Mouse (Mus musculus) adrenal gland (tissue): ENCODE results near the gene Asb17.
"Not testable (repeated sequence)": the region's sequence is repeated elsewhere in the genome, so short reads cannot be mapped to it uniquely, and the experiment has no call there.

ENCODE experiments used
- intact Hi-C: fragments of 180-260 bp; cut with DNase I; formaldehyde crosslinking; loops from one replicate; pipeline ENCODE4 v1.15.1; 2025

Gene Asb17

DNA sequence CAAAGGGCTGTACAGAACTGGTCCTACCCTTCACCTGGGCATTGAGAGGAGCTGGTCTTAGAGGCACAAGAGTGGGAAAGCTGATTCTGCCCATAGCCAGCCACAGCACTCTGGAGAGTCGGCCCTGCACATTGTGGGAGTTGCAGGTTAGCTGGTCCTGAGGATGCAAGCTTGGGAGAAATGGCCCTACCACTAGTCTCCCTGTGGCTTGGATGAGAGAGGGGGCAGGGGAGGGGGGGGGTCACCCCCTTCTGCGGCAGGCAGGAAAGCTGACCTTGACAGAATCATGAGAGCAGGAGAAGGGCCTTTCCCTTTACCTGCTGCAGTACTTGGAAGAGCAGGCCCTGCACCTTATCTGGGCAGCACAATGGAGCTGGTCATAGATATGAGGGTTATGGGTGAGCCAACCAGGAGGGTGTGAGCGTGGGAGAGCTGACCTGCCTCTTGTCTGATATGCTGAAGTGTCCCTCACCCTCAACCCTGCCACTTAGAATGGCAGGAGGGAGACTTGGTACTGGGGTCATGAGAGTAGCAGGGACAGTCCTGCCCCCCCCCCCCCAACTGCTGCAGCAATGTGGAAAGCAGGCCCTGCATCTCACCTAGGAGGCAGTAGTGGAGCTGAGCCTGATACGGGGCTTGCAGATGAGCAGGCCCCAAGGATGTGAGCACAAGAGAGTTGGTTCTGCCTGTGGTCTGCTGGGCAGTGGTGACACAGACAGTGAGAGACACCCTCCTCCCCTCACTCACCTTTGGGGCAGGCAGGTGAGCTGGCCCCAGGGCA is 11.9 kb upstream of the Asb17 start:
- intact Hi-C loops: no loop called here

DNA sequence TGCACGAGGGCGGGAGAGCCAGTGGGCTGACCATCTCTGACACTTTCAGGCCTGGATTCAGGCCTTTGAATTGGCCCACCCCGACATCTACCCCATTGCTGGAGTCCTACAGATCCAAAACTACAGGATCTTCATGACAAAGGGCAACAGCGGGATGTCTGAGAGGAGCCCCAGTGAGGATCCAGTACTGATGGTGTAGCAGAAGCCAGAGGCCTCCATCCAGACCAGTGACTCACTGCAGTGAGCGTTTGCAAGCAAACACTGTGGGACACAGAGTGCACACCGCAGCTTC is 11.4 kb upstream of the Asb17 start:
- intact Hi-C loops: no loop called here

DNA sequence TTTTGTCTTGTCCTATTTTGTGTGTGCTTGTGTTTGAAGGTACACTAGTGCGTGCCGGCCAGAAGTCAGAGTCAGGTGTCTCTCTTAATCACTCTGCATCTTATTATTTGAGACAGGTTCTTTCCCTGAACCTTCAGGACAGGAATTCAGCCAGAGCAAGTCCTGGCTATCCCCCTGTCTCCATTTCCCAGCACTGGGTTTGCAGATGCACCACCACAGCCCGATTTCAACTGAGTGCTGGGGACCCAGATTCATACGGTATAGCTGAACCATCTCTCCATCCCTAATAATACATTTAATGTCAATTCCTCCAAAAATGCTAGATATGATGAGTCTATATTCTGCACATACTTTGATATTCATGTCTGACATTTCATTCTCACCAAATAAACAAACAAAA is 9.9 kb upstream of the Asb17 start:
- intact Hi-C loops: no loop called here

DNA sequence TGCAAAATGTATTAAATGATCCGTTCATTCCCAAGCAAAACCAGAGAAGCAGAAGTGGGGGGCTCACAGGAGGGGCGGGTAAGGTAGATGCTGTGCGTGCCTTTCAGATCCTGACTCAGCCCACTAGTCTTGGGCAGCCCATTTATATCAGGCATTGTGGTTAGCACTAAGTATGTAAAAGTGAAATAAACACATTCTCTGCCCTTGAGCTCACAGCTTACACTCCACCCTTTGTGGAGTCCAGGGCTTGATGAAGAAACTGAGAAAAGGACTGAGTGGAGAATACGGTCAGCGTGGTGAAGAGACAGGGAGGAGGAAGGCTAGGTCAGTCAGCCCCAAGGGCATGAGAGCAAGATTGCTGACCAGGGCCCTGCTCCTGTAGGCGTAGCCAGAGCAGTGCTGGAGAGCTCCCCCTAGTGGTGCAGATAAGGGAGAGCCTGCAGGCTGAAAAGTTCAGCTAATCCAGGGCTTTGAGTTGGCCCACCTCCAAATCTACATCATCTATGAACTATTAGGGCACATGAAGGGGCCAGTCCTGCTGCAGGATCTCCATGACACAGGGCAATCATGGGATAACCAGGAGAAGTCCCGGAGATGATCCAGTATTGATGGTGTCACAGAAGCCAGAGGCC is 8.4 kb upstream of the Asb17 start:
- intact Hi-C loops: no loop called here

DNA sequence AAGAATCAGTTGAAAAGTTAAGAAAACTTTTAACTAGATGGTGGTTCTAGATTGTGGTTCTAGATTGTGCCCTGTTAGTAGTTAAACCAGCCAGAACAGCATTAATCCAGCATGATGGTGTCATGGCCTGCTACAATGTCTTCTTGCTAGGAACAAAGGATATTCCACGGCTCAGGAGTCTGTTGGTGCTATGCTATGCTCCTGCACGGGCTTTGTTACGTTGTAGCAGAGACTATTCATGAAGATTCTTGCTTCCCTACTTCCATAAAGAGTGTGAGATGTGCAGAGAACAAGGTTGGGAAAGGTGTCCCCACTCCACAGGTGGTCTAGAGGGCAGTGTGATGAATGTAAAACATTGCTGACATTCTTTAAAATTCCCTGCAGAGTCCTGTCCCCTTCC is 7.7 kb upstream of the Asb17 start:
- intact Hi-C loops: no loop called here

DNA sequence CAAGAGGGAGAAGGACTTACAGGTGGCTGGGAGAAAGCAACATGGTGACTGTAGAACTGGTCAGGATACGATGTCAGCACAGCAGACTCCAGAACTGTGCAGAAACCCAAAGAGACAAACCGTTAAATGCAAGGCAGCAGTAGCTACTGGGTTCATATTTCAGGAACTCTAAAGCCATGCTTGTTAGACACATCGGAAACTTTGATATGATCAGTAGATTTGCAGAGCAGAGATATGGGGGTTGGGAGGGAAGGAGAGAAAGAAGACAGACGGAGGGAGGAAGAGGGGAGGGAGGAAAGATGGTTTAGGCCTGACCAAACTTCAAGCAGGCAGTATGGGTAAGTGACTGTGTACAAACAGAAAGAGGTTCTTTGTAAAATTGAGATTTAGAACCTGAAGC is 6.4 kb upstream of the Asb17 start:
- intact Hi-C loops: no loop called here

DNA sequence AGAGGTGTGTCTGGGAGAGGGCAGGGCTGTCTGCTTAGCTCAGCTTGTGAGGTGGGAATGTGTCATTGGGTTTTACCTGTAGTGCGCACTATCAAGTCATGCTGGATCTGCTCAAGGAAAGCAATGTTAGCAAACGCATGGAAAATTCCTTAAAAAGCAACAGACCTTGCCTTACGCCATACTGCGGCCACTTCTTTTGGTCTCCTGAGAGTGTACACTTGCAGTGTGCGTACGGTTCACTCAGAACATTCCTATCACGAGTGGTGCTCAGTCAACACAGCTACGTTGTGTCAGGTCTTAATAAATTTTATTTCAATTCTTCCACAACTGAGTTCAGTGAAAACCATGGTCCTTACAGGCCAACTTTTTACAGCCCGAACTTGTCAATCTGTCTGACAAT is 748 bp downstream of the Asb17 start:
- intact Hi-C loops: no loop called here

DNA sequence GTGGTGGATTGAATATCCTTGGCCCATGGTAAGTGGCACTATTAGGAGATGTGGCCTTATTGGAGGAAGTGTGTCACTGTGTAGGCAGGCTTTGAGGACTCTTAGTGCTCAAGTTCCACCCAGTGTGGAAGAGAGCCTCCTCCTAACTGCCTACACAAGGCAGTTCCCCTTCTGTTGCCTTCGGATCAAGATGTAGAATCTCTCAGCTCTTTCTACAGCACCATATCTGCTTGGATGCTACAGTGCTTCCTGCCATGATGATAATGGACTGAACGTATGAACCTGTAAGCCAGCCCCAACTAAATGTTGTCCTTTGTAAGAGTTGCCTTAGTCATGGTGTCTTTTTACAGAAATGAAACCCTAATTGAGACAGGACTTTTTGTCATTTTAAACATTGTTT is 1.5 kb downstream of the Asb17 start:
- intact Hi-C loops: no loop called here

DNA sequence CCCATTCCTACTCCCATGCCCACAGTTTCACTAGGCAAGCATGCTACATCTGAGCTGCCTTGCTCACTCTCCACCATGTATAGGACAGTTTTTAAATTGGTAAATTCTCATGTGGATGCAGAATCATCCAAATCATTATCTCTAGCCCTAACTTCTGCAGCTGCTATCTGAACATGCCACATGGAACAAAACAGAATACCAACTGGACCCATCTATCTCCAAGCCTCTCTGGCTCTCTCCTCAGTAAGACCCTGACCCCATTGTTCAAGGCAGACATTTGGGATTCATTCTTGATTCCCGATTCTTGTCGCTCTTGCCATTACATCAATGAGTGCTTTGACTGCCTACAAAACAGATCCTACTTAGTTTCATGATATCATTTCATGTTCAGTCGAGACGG is 2.1 kb downstream of the Asb17 start:
- intact Hi-C loops: no loop called here

DNA sequence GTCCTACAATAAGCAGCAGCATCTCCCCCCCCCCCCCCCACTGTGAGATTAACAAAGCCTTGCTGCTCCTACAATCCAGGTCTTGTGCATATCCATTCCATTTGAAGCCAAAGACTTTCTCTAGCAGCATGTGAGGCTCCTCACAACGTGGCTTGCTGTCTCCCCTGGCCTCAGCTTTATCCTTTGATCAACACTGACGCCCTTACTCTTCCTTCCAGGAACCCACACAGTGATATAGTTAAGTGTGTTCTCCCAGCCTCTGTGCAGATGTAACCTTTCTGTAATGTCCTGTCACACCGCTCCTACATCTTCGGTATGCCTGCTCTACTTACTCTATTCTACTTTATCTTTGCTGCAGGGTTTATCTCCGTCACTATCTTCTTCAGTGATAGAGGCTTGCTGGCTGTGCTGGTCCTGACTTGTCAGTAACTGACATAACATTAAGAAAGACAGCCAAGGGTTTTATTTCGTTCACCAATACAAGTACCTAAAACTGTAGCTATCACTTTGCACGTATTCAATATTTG is 3.3 kb downstream of the Asb17 start:
- intact Hi-C loops: no loop called here

DNA sequence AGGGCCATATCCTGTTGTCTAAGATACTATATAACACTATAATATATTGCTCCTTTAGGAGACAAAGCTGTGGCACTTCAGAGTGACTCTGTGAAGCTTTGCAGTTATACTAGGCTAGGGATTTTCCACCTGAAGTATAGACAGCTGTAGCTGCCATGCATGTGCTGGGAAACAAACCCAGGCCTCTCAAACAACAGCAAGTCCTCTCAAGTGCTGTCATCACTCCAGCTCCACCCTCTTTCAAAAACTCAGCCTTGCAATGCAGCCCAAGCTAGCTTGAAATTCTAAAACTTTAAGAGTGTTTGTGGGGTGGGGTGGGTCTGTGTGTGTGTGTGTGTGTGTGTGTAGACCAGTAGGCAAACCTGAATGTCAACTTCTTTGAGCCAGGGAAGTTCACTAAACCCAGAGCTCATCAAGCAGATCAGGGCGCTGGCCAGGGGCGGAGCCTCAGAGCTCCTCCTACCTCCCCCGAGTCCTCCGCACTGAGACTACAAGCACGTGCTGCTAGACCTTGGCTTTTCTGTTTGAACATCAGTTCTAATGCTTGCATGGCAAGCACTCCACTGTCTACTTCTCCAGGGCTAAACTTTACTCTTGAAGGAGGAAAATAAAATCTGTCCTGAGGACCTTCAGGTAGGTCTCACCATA is 5.5 kb downstream of the Asb17 start:
- intact Hi-C loops: no loop called here

DNA sequence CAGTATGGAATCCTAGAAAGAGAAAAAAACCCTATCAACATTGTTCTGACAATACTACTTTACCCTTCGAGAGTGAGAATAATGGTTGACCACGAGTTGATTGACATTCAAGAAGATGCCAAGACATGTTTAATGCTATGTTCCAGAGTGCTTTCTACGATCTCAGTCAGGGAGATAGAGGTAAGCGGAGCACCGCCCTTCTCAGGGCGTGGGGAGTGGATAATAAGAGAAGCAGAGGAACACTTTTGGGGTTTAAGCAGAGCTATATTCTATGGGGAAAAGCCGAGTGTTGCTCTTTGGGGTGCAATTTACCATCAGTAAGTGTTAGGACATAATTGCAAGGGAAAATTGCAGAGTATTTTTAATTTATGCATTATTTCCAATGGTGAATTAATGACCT is 6.8 kb downstream of the Asb17 start:
- intact Hi-C loops: no loop called here

DNA sequence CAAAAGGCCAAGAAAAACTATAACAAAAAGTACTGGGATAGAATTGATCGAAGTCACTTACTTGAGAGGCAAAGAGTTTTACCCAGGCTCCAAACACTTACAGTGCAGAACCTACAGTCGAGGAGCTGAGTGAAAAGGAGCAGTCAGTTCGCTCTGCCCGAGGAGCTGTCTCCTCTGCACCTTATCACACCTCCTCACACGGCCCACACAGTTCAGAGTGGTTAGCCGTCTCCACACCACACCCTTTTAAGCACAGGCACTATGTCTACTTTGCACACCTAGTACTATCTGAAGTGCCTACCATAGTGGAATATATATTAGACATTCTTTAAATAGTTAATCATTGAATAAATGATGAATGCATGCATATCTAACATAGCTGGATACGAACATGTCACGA is 8.3 kb downstream of the Asb17 start:
- intact Hi-C loops: no loop called here

DNA sequence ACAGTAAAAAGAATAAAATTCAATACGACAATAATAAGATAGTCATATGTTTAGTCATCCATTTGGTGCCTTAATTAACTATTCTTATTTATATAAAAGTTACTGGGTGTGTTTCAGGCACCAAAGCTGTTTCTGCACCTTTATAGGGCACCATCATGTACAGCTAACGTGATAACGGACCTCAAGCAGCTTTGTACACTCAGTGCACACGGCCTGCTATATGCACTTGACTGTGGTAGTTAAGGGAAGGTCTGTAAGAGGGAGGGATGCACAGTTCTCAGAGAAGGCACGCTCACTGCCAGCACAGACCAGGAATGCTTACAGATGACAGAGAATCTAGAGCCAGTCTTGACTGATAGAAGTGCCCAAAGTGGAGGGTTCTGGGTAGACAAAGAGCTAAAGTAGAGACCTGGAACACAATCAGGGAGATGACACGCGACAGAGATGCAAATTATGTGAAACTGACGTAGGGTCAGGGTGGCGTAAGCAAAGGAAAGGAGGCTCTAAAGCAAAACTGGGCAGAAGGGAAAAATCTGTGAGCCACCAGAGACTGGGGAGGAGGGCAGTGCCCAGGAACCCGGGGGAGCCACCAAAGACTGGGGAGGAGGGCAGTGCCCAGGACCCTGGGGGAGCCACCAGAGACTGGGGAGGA is 14.5 kb downstream of the Asb17 start:
- intact Hi-C loops: no loop called here

DNA sequence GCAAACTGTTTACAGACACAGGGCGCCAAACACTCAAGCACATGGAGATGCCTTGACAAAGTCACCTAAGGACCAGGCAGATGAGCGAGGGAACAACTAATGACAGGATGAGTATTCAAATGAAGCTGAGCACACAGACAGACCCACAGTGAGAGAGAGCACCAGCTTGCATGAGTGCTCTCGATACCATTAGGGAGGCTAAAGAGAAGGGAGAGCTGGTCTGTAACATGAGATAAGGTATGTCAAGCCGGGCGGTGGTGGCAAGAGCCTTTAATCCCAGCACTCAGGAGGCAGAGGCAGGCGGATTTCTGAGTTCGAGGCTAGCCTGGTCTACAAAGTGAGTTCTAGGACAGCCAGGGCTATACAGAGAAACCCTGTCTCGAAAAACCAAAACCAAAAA is 16.4 kb downstream of the Asb17 start:
- intact Hi-C loops: not testable (repeated sequence)

DNA sequence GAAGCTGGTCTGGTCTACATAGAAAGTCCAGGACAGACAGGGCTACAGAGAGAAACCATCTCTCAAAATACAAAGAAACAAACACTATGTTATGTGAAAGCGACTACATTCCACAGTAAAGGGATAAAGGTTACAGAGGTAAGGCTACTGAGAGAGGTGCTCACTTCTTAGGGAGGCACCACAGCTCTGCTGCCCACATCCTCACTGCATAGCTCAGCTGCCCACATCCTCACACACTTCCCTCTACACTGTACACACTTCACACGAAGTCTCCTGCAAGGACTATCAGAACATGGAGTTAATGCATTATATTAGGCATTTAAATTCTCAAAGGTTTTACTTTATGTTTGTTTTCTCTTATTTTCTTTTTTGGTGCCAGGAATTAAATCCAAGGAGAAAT is 19.8 kb downstream of the Asb17 start:
- intact Hi-C loops: no loop called here

DNA sequence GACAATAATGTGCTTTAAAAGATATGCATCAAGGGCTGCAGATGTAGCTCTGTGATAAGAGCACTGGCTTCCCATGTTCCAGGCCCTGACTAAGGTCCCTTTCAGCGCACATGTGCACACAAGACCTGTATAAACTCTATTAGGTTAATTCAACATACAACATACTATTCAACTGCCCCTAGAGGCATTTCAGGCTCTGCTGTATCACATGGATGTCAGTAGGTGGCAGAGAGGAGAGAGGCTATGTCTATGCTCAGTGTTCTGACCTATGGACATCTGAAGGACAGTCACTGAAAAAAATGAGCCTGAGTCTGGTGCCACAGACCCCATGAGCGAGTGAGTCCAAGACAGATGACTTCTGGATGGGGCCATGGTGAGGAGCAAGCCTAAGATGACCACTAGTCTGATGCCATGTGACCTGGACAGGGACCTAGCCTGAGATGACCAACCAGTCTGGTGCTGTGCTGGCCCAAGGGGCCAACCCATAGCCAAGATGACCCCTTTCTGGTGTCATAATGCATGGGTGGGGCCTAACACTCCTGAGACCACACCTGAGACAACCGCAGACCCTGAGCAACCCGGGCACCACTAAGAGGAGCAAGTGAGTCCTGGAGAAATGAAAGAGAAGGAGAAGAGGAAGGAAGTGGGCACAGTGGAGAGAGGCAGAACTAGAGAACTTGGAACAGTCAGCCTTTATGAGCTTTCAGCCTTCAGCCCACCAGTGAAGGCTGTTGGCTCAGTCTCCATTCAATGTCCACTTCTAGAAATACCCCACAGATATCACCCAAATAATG is 20.8 kb downstream of the Asb17 start:
- intact Hi-C loops: no loop called here

DNA sequence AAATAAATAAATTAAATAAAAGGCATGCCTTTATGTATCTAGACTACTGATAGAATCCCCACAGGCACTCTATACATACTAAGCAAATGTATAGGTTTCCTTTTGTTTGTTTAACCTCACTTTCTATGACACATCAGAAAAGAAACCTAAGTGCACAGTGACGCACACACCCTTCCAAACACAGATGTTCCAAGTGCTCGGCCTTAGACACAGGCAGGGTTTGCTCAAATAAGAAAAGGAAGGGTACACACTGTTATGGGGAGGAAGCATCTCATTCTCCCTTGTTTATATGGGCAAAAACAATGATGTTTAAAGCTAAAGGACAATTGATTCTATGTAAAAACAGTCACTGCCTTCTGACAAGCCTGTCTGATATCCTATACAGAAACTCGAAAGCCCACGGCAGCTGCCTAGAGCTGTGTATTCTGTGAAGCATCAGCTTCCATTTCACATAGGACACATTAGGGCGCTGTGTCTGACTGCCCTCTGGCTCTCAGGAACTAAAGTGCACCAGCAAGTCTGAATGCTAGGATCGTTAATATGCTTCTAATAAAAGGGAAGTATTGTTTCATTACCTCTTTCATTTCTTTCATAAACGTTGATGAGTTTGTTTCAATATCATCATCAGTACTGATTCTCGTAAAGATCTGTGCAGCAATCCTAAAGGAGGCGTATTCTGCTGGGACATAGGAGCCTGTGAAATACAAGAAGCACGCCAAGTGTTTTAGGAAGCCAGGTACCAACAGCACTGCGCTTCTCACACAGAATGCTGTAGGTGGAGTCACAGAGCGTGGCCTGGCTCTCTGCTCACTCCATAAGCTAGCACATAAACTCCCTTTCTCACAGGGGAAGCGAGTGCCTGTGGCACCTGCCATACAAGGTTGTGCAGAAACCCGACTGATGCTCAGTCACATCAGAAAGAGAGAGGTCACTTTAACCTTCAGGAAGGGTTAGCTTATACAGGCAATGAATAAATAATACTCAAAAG is 23.4 kb downstream of the Asb17 start:
- intact Hi-C loops: no loop called here

DNA sequence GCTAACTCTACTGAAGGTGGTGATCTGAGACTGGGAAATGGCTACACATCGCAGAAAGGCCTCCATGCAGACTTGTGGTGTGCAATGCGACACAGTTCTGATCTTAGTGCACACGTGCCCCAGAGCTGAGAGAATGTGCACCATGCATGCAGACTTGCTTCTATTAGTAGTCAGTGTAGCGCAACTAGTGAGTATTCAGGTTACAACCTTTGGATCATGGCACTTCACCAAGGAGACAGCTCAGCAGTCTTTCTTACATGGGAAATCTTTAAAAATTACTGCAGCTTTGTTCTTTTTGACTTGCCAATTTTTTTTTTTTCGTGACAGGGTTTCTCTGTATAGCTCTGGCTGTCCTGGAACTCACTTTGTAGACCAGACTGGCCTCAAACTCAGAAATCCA is 27.4 kb downstream of the Asb17 start:
- intact Hi-C loops: no loop called here

DNA sequence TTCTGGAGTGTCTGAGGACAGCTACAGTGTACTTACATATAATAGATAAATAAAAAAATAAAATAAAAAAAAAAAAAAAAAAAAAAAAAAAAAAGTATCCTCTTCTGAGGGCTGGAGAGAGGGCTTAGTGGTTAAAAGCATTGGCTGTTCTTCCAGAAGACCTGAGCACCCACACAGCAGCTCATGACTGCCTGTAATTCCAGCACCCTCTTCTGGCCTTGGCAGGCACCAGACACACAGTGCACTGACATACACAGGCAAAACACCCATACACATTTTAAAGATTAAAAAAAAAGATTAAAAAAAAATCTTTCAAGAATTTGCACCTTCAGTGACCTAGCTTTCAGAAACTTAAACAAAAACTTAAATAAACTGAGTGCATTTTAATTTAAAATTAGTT is 42.3 kb downstream of the Asb17 start:
- intact Hi-C loops: no loop called here
